In the genomic region with DNA sequence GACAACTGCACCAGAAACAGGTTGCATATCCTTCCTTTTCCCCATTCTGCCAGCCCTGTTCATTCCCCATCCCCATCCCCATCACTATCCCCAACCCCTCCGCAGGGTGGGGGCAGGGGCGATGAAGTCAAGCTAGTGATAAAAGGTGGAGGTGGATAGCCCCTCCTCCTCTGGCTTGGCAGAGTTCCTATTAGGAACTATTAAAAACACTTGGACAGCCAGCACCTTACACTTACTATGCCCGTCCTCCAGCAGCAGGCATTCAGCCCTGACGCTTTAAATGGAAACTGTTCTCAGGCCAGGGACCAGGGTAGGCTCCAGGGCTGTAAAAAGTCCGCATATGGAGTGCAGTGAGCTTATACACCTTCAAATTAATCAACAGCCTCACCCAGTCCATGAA, we compare ENCODE assay signal across 9 mouse cellular contexts. TPM values are rescaled to one million over a fixed set of nuclear protein-coding genes. Genes with fewer than 3 reads are reported as not detected.
DNase-seq lines count a peak whose midpoint lies in the region; ATAC-seq and TF ChIP-seq lines count a peak whose summit lies in the region.
"Had no signal": no experiment of that assay in that cellular context is flagged by ENCODE, and none has a peak within 500 bp of the region (broad histone marks: within the 10 kb centered on the region; RNA-seq: fewer than 3 reads in every experiment).

No protein-coding gene starts in this region.

- ATAC-seq in liver, embryonic 11.5 days (replicated peaks; ENCODE audit: low FRiP score) = no peak
- ATAC-seq in liver, embryonic 12.5 days = no peak

- no peaks in the 10 kb centered on the region for H3K9me3 ChIP-seq in liver, embryonic 11.5 days (ENCODE audit: control insufficient read depth, low read length)
- no peaks in the 10 kb centered on the region for H3K9me3 ChIP-seq in liver, embryonic 12.5 days (replicated peaks)
- no peaks in the 10 kb centered on the region for H3K9me3 ChIP-seq in heart, embryonic 10.5 days

- 0 out of 2 replicates have a peak overlapping the region, but pooled peaks have one; percentile 10 for H3K4me2 ChIP-seq in liver, embryonic 11.5 days
- H3K4me2 ChIP-seq in liver, embryonic 12.5 days = no peak overlapping the region

- no peak for DNase-seq in liver, embryonic 11.5 days (ENCODE audit: low spot score)
- no peak for DNase-seq in heart, embryonic 10.5 days (ENCODE audit: low spot score)
- DNase-seq in kidney, adult 9 months = peak; percentile 30
- DNase-seq in thymus, adult 18-20 months = no peak
- no peak for DNase-seq in spleen, postnatal 36 days (ENCODE audit: low spot score in 2 of 2)
- no peak for DNase-seq in spleen, postnatal 14 days (ENCODE audit: low spot score in 2 of 2)

- no peak overlapping the region for H3K9ac ChIP-seq in liver, embryonic 11.5 days (ENCODE audit: low read depth, low read length)
- no peak overlapping the region for H3K9ac ChIP-seq in liver, embryonic 12.5 days

- TF ChIP-seq CTCF in olfactory bulb, adult 2 months (IDR thresholded peaks at IDR 0.05; ENCODE audit: insufficient read depth, low read depth, low read length) = no peak

- H3K36me3 ChIP-seq in liver, embryonic 11.5 days (ENCODE audit: control insufficient read depth, insufficient read depth, low read length) = no peaks in the 10 kb centered on the region
- H3K36me3 ChIP-seq in liver, embryonic 12.5 days = no peaks in the 10 kb centered on the region
- no peaks in the 10 kb centered on the region for H3K36me3 ChIP-seq in heart, embryonic 10.5 days

- TF ChIP-seq POLR2A in olfactory bulb, adult 2 months (IDR thresholded peaks at IDR 0.05; ENCODE audit: insufficient read depth, low read depth, low read length) = no peak

- WGBS in liver, embryonic 11.5 days = 16% methylated on average over 5 of the region's 5 CpGs
- WGBS in liver, embryonic 12.5 days (ENCODE audit: insufficient replicate concordance) = 18% methylated on average over 5 of the region's 5 CpGs
- 8% methylated on average over 5 of the region's 5 CpGs for WGBS in heart, embryonic 10.5 days
- WGBS in olfactory bulb, adult 2 months = 18% methylated on average over 5 of the region's 5 CpGs

- H3K4me1 ChIP-seq in liver, embryonic 11.5 days (replicated peaks; ENCODE audit: control insufficient read depth, insufficient read depth, low read length) = peaks cover 7% of the 10 kb centered on the region; the same call in 1 of the 2 replicates
- H3K4me1 ChIP-seq in liver, embryonic 12.5 days = peaks cover 24% of the 10 kb centered on the region
- peaks cover 39% of the 10 kb centered on the region for H3K4me1 ChIP-seq in heart, embryonic 10.5 days
- H3K4me1 ChIP-seq in olfactory bulb, adult 2 months (ENCODE audit: control insufficient read depth, insufficient read depth, low read length) = peaks cover 14% of the 10 kb centered on the region

- H3K27me3 ChIP-seq in liver, embryonic 11.5 days (replicated peaks; ENCODE audit: control insufficient read depth, insufficient read depth, low read length) = peaks cover 61% of the 10 kb centered on the region
- peaks cover 76% of the 10 kb centered on the region for H3K27me3 ChIP-seq in liver, embryonic 12.5 days (replicated peaks)
- peaks cover 58% of the 10 kb centered on the region for H3K27me3 ChIP-seq in heart, embryonic 10.5 days (ENCODE audit: insufficient read depth, poor library complexity, severe bottlenecking)
- H3K27me3 ChIP-seq: CH12.LX had no signal

- no peak overlapping the region for H3K4me3 ChIP-seq in liver, embryonic 11.5 days (ENCODE audit: low read depth, low read length)
- no peak overlapping the region for H3K4me3 ChIP-seq in liver, embryonic 12.5 days
- peak overlapping the region; percentile 85; the same call in 1 of the 2 replicates for H3K4me3 ChIP-seq in heart, embryonic 10.5 days
- peak overlapping the region; percentile 44 for H3K4me3 ChIP-seq in olfactory bulb, adult 2 months (ENCODE audit: insufficient read depth, low read depth, low read length)

- no peak overlapping the region for H3K27ac ChIP-seq in liver, embryonic 11.5 days (ENCODE audit: low read depth, low read length)
- no peak overlapping the region for H3K27ac ChIP-seq in liver, embryonic 12.5 days
- H3K27ac ChIP-seq in heart, embryonic 10.5 days = no peak overlapping the region
- H3K27ac ChIP-seq in olfactory bulb, adult 2 months (ENCODE audit: insufficient read depth, low read depth, low read length) = no peak overlapping the region; the same call in 1 of the 2 replicates

RNA-seq across cellular contexts. Expression of a gene that starts 2.3 kb away (rescaled TPM):
- polyA plus RNA-seq in liver, embryonic 11.5 days (2014; fragmentation: Nextera tagmentation; extraction: Ambion mirVana) = 0.47 and 0.58 TPM in 2 replicates
- polyA plus RNA-seq in liver, embryonic 12.5 days (2016; fragmentation: Nextera tagmentation; extraction: Ambion mirVana) = 0.26 and 0.36 TPM in 2 replicates
- polyA plus RNA-seq in heart, embryonic 10.5 days (2016; fragmentation: Nextera tagmentation; extraction: Ambion mirVana) = 1.1 and 1.4 TPM in 2 replicates
- 92.0 TPM in 1 of 2 replicates, not detected in the other for polyA plus RNA-seq in olfactory bulb, adult 2 months (2012; ENCODE audit: insufficient read depth, insufficient read length, low replicate concordance, missing spikeins)

Comparison
In these comparisons a context has a peak if more than half of its experiments do, and no peak if none do; other contexts are left out.
1. H3K4me3 ChIP-seq: peak in heart, embryonic 10.5 days (single experiment) and olfactory bulb, adult 2 months (single experiment); none in liver, embryonic 11.5 days (single experiment) and liver, embryonic 12.5 days (single experiment).